Mouse (Mus musculus): Measurements from ENCODE around the gene Gm15217.

Gm15217 gene

GRCm38 (mm10) chr14:46379285-46379684 is at the start of gene Gm15217:
Gene Gm15217, plus strand, starts transcription at chr14:46379414.
- DNase-seq, result no peak

DNA sequence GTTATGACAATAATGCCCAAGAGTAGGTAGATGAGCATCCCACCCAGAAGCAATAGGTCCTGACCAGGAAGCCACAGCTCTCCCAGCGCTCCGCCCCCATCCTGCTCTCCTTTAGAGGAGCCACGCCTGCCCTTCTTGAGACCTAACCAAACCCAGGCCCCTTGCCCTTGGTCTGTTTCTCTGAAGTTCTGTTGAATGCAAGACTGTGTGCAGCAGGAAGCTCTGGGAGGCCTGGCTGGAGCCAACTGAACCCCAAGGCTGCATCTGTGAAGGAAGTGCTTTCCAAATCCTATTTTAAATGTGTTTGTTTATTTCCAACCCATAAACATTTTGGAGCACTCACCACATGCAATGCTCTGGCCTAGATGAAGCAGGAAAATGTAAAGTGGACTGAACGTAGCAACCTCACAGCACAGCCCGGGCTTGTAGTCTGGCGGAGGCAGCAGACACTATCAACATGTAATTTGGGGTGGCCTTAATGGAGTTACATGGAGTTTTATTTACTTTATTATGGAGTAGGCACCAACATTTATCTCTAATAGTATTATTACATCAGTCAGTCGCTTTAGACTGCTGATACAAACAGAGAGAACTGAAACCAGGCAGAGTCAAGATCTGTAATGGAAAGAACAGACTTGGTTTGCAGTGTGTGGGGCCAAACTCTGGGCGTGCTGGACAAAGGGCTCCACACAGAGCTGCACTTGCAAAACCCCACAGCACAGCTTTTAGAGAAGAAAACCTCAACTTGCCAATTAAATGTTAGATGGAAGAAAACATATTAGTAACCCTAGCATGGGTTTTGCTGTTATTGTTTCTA is 45.6 kb upstream of the Gm15217 start:
- DNase-seq, result no peak

- DNase-seq, result no peak
Measured at GRCm38 (mm10) chr14:46338801-46339200, 40.4 kb upstream of the Gm15217 start.

- no peak for DNase-seq
Measured at GRCm38 (mm10) chr14:46344750-46345149, 34.5 kb upstream of the Gm15217 start.

GRCm38 (mm10) chr14:46357286-46357685 is 21.9 kb upstream of the Gm15217 start:
- DNase-seq, result no peak

DNA sequence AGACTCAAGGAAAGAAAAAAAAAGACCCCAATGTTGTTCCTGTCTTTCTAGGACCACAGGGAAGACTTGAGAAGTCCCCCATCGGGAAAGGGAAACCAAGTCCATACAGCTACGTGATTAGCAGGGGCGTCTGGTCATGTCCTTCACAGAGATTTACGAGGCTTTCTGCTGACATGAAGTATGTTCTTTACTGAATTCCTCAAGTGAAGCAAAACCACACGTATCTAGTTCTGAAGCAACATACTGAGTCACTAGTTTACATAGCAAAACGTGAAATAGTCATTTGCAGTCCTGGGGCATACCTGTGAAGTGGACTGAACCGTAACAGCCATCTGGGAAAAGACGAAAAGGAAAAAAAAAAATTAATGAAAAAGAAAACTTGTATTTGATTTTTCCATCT is 21.5 kb upstream of the Gm15217 start:
- no peak for DNase-seq

- DNase-seq, result no peak
Measured at GRCm38 (mm10) chr14:46363209-46363608, 16.0 kb upstream of the Gm15217 start.

DNA sequence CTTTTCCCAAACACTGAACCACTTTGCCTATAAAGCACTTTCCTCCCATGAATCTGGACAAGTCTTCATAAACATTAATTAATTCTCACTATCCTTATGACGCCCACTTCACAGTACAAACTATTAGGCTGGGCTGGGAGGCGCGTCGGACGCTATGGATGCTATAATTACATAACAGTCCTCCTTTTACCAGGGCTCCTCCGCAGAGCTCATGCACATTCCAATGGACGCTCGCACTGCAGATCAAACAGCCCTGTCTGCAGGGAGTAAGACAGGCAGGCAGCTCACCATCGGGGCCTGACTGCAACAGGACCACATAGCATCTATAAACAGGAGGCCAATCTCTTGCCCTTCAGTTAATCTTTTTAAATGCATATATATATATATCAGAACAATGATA is 6.8 kb upstream of the Gm15217 start:
- DNase-seq, result no peak

- DNase-seq, result no peak
Measured at GRCm38 (mm10) chr14:46375796-46376195, 3.4 kb upstream of the Gm15217 start.

GRCm38 (mm10) chr14:46380286-46380721 is 1.1 kb downstream of the Gm15217 start:
- peak; percentile 65 to 72 for DNase-seq

GRCm38 (mm10) chr14:46381457-46381856 is 2.2 kb downstream of the Gm15217 start:
- peak; percentile 71 to 80 for DNase-seq

- DNase-seq, result no peak
Measured at GRCm38 (mm10) chr14:46384946-46385691, 5.9 kb downstream of the Gm15217 start.

GRCm38 (mm10) chr14:46385701-46386477 is 6.7 kb downstream of the Gm15217 start:
- DNase-seq, result peak in 1 of 2 experiments; percentile 18

DNA sequence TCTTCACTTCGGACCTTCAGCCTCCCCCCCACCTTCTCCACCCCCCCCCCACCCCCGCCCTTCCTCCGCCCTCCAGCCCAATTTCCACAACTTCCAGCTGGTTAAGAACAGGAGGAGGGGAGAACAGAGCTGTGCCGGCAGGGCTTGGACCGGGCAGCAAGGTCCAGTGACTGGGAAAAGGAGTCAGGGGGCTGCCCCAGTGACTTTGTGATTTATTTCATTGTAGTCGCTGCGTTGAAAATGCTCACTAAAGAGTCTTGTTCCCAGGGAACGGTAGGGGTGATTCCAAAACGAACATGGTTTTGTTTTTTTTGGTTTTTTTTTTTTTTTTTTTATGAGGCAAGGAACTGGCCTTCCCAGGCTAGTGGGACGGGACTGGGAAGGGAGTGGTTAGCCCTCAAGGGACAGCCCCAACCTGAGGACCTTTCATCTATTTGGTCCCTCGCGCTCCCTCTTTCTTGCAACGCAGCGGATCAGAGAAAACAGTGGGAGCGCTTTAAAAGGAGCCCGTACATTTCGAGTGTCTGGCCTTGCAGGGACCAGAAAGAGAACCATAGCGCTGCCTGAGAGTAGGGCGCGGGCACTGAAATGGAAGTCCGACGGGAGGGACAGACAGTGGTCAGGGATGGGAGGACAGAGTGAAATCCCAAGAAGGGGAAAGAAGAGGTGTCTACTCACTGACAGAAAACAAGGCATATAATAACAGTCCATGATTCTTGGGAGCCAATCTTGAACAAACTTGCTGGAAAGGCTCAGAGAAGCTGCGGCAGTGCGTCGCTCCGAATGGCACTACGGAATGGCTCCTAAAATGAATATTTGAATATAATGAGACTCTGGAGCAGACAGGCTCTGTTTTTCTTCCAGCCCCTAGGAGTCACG is 7.5 kb downstream of the Gm15217 start:
- DNase-seq, result no peak

GRCm38 (mm10) chr14:46387357-46387671 is 8.1 kb downstream of the Gm15217 start:
- peak; percentile 25 to 48 for DNase-seq

GRCm38 (mm10) chr14:46387821-46388481 is 8.7 kb downstream of the Gm15217 start:
- peak in 1 of 2 experiments; percentile 18 for DNase-seq

DNA sequence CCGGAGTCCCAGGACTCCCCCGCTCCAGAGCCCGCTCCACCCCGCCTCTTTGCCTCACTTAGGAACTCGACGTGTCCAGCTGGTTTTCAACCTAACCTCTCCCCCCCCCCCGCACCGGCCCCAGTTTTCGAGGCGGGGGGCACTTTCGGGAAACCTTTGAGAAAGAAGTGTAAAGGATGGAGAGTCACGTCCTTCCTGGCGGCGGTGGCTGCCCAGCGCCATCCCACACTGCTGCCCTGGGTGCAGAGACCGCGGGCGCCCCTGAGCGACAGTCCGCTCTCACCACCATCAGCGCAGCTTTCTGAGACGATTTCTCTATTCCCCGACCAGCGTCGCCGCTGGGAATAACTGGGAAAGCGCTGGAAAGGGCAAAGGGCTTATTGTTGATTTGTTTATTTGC is 9.4 kb downstream of the Gm15217 start:
- no peak for DNase-seq

- DNase-seq, result no peak
Measured at GRCm38 (mm10) chr14:46389438-46390248, 10.4 kb downstream of the Gm15217 start.

- no peak for DNase-seq
Measured at GRCm38 (mm10) chr14:46390249-46390775, 11.1 kb downstream of the Gm15217 start, which contains the start of gene Bmp4. Gene Bmp4, minus strand, starts transcription at chr14:46390669.

- DNase-seq, result no peak
Measured at GRCm38 (mm10) chr14:46391621-46392170, 12.5 kb downstream of the Gm15217 start.

Measured in cerebellum, postnatal 25 days (tissue).